Mouse (Mus musculus) telencephalon, adult 2 months (tissue): ENCODE measurements around the gene Msn.

Experiments
- DNase-seq: peaks from one replicate; pipeline ENCODE4 v3.0.0-alpha.2; 2011; ENCODE audit warnings: low read depth, low spot score

Msn gene

DNA sequence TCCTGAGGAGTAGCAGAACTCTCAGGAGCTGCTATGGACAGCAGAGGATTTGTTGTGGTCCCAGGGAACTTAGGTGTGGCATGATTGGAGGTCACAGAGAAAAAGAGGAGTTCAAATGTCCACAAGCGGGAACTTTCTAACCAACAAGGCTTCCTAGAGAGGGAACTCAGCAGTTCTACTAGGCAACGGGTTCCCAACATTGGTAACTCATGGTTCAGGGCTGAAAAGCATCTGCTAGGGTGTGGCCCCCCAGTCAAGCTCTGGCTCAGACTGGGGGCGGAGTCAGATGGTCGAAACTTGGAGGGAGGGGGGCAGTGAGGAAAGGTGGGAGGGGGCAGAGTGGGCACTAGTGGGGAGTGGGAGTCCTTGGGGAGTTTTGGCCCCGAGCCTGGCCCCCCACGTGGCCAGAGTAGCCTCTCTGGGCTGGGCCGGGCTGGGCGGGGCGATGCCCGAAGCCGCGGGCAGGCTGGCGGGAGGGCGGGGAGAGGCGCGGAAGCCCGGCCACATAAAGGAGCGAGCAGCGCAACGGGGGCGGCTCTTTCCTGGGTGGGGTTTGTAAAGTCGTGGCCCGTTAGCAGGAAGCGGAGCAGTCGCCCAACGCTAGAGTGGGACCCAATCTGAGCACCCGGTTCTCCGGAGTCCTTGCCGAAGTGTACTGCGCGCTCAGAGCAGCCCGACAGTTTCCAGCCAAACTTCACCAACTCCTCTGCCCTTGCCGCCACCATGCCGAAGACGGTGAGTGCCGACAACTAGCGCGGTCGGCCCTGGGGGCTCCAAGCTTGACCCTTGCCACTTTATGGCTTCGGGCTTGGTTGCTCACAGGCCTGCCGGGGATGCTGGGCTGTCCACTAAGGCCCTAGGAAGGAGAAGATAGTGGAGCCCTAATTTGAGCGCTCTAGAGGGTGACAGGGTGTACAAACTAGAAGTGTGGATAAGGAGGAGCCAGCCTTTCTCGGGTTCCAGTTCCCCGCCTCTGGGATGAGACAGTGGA is at the start of gene Msn:
Msn (plus strand) TSS at position 534 of the 991 bp plus-strand sequence.
- DNase-seq, result no peak

DNA sequence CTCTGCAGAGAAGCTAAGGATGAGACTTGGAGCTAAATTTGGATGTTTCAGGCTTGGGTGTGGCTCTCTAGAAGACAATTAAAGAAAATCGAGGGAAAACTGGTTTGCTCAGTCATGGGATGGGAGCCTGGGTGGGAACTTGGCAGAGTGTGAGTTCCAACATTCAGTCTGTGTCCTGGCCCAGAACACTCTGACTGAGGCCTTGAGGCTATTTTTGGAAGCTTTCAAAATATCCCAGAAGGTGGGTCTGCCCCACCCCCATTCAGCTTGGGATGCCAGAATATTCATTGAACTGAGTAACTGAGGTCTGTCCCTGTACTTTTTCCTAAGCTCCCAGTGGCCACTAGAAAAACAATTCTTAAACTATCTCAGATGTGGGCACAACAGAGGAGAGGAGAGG is 43.0 kb upstream of the Msn start:
- DNase-seq, result no peak

DNA sequence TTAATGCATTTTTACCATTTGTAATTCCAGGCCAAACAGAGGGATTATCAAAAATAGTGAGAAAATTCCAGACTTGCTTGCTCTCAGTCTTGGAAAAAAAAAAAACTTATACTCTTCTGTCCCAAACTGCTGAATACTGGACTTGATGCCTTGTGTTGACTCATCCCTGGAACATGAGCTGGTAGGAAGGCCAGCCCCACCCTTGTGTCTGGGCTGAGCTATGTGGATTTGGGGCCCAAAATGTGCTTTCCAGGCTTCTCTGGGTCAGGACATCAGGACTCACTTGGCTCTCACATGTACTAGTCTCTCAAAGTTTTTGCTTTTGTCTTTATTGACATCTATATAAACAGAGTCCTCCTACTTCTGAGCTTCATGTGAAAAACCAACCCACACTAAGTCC is 18.1 kb upstream of the Msn start:
- no peak for DNase-seq

DNA sequence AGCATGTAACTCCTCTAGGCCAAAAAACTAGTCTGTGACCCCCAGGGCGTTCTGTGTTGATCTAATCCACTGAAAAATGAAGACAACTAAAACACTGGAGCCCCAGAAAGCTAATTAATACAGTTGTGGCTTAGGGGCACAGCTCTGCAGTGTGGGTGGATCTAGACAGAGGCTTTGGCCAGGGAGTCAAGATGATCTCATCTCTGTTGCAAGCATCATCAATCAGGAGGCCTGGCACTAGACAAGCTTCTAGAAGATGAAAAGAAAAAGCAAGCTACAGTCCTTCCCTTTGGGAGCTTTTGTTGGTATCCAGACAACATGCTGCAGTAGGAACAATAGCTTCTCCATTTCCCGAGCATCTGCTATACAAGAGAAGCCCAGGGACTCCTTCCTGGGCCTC is 9.6 kb upstream of the Msn start:
- no peak for DNase-seq

DNA sequence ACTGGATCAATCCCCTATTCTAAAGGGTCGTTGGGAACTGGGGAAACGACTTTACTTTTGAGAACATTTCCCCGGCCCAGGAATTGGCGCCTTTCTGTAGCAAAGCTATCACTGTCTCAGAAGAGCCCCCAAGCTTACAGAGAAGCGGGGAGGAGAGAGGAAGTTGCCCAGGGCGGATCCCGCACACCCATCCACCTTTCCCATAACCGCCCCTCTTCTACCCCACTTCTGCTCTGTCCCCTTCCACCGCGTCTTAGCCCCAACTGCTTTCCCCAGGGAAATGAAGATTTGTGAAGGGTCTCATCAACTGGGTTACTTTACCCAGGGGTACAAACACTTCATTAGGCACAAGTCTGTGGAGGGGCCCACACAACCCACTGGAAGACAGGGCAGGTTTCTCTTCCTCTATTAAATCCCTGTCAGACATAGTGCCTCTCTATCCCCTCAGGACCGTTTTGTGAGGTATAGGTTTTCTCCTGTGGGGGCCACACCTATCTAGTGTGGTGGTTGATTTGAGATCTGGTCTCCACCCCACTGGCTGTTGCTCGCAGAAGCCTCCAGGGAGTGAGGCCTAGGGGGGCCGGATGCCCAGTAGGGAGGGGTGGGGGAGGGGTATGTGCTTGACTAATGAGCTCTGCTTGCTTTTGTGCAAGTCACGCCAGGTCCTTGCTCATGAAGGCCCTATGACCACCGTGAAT is 820 bp downstream of the Msn start:
- no peak for DNase-seq

DNA sequence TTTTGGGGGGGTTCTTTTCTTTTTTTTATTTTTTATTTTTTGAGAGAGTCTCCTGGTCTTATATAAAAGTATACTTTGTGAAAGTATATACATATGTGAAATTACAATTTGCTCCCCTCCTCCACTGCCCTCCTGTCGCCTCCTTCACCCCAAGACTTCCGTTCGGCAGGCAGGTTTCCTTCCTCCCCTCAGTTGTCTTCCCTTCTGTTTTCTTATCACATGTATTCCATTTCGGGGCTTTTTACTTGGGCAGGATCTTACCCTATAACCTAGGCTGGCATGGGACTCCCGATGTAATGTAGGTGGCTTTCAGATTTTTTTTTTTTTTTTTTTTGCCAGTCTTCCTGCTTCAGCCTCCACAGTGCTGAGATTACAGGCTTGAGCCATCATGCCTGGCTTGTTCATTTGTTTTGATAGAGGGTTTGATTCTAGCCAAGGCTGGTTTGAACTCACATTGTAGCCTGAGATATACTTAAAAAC is 1.7 kb downstream of the Msn start:
- DNase-seq, result no peak

DNA sequence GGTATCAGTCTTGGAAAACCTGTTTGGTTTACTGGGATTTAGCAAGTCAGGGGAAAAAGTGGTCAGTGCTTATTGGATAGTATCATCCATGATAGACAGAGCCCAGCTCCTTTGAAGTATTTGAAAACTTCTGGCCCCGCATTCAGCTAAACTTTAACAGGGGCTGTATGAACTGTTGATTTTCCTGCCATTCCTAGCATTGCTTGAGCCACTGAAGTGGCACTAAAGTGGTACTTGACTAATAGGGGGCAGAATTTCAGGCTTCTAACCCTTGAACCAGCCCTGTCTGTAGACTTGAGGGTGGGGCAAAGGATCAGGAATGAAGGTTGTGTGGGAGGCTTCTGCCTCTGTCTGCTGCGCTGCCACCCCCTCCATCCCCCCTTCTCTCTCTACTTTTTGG is 3.2 kb downstream of the Msn start:
- no peak for DNase-seq

DNA sequence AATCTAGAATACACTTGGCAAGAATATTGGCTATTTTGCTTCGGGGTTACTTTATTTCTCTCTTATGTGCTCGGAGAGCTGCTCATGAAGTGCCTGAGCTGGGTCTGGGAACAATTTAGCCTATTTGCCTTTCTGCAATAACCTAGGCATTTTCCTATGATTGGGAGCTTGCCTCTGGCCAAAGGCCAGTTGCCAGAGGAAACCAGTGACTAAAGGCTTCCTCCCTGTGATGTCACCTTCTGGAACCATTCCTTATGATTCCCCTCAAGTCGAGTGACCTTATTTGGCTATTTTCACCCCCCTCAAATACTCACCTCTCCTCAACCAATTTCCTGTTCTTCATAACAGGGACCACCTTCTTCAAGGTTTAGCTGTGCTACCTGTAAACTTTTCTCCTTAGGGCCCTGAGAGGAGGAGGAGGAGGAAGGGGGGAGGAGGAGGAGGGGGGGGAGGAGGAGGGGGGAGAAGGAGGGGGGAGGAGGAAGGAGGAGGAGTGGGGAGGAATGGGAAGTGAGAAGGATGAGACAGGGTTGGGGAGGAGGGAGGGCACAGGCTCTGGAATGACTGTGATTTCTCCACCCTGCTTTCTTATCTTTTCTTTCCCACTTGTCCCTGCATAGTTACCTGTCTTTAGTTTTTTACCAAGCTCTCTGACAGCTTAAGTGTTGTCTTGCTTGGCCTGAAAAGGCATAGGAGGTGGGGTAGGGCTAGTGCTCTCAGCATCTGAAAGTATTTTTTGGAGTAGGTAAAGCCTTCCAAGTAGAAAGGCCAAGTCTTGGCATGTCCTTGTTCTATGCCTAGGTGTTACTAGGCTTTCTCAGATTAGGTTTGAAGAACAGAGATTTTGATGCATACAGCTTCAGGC is 11.8 kb downstream of the Msn start:
- DNase-seq, result no peak

DNA sequence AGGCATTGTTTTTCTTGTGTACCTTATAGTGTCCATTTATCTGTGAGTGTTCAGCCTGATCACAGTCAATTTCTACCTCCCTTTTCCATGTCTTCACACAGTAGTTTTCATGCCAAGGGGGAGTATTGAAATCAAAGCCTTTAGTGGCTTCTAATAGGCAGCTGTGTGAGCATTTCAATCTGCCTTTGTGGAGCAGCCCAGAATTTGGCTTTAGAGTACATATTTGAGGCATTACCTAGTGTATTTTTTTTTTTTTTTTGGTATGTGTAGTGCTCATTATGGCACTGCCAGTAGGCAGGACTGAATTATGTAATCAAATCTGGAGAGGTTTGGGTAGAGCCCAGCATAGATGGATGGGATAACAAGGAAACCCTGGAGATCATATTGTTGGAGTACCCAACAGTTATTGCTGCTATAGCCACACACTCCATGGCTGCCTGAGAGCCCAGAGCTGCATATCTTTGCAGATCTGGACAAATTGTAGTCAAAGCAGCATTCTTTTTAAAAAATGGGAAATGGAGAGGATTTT is 17.3 kb downstream of the Msn start:
- DNase-seq, result no peak

DNA sequence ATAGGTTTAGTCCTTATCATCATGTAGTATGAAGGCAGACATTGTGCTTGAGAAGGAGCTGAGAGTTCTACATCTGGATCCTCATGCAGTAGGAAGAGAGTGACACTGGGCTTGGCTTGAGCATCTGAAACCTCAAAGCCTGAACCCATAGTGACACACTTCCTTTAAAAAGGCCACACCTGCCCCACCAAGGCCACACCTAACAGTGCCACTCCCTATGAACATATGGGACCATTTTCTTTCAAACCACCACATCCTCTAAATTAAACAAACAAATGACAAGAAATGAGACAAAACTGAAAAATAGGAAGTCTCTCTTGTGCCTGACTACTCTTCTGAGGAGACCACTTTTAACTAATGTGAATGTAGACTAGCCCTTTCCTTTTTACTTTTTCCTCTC is 19.7 kb downstream of the Msn start:
- DNase-seq, result no peak

DNA sequence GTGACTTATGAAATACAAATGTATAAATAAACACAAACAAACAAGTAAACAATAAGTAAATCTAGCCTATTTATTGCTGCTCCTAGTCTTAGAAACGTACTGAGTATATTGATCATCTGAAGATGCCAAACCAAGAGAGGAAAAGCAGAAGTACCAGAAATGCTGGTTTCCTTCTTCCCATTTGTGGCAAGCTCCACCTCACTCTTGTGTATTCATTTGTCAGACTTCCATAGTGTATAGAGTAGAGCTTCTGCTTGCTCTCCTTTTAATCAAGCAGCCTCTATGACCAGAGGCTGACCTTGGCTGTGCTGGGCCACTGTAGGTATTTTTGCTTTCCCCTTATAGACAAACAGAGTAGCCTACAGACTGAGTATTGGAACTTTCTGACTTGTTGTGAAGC is 21.5 kb downstream of the Msn start:
- DNase-seq, result no peak

DNA sequence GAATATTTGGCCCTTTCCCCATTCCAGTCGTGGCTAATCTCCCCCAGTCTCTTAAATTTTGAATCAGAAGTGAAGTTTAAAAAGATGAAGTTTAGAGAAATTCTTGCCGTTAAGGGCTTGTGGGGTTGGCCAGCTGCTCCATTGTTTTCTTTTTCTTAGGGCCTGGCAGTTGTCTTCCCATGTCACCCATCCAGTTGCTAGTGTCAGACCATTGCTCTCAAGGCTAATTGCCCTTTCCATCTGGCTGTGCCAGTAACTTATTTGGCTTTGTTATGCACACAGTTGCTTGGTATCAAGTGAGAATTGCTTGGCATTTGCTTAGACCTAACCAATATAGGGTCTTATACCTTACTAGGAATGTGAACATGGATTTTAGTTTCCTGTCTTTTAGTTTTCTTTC is 24.2 kb downstream of the Msn start:
- DNase-seq, result no peak

DNA sequence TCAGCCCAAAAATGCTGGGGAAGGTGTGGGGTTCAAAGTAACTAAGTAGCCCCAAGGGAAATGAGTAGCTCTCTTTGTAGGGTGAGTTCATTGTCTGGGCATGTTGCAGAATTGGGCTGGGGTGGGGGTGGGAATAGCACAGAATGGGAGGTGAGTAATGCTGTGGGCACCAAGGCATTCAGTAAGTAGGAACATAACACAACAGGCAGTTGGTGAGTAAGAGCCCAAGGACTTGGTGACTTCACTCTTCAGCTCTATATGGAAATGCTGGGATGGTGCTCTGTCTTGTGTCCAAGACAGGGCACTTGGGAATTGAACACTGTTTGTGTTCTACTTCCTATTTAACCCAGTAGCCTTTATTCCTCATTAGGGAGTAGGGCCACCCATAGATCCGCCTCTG is 26.1 kb downstream of the Msn start:
- DNase-seq, result no peak

DNA sequence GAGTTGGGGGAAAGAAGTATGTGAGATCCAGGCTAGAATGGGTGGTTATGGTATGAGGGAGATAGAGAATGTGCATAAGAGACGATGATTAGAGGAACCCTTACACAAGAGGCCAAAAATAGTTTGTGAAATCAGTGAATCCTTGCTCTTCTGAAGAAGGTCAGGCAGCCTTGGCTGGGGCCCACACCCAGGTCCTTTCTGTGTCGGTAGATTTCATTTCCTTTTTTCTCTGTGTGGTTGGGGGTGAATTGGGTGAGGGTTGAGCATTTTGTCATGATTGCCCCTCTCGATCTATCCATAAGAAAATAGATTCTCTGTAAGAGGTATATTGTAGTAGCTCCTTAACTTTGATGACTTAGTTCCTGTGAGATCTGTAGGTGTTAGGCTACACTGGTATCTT is 31.0 kb downstream of the Msn start:
- no peak for DNase-seq

DNA sequence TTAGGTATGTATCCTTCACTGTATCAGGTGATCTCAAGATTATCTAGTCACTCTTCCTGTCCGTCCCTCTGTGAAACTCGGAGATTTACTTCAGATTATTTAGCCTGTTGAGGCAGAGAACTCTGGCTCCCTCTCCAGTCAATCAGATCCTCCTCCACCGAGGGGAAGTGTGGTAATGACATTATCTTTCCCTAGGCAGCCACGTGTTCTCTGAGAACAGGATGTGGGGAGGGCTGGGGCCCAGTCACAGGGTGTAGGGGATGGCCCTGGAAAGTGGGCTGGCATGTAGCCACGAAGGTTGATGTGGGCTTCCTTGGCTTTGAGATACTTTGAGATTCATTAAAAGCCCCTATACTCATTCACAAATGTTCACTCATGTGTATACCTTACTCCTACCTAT is 34.3 kb downstream of the Msn start:
- no peak for DNase-seq

DNA sequence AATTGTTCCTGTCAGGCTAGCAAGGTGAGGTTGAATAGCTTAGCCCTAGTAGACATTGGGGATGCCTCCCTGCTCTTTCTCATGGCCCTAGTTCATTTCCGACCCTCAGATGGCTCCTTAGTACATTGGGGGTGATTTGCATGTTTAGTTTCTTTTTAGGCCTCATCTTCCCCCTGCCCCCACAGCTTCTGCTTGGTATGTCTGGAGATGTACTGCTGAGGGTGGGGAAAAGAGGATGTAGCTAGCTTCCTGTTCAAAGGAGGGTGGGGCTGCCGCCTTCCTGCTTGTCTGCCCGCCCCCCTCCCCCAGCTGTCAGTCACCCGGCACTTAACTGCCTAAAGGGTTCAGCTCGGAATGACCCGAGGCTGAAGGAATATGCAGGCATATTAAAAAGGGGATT is 34.8 kb downstream of the Msn start:
- DNase-seq, result no peak

DNA sequence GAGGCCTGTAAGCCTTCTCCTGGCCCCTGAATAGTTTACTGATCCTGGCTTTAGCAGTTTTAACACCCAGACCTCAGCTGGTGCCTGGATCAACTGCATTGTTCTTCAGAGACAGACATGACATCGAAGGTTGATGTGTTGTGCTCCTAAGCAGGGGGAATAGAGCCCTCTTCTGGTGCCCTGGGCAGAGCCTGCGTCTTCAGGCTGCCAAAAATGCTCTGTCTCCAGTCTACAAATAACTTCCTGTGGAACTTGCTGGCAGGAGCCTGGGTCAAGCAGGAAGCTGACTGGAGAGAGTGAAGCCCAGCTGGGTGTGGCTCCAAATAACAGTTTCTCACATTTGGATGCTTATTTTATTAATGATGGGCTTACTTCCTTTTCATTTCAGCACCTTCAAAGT is 37.4 kb downstream of the Msn start:
- no peak for DNase-seq

DNA sequence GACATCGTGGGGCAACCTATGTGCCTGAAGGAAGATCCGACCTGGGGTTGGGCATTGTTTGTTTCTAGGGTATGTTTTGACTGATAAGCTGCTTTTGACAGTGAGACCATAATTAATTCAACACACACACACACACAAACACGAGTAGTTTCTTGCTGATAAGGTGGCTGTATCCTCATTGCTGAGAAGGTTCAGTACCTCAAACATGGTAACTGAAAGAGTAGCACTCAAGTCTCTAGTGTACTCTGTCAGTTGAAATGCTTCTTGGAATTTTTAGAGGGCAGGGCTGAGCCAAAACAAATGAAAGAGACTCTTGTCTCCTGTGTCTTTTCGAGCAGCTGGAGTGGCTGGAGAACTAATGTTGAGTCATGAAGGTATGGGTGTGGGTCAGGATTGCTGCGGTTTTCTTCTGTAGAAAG is 38.4 kb downstream of the Msn start:
- no peak for DNase-seq

DNA sequence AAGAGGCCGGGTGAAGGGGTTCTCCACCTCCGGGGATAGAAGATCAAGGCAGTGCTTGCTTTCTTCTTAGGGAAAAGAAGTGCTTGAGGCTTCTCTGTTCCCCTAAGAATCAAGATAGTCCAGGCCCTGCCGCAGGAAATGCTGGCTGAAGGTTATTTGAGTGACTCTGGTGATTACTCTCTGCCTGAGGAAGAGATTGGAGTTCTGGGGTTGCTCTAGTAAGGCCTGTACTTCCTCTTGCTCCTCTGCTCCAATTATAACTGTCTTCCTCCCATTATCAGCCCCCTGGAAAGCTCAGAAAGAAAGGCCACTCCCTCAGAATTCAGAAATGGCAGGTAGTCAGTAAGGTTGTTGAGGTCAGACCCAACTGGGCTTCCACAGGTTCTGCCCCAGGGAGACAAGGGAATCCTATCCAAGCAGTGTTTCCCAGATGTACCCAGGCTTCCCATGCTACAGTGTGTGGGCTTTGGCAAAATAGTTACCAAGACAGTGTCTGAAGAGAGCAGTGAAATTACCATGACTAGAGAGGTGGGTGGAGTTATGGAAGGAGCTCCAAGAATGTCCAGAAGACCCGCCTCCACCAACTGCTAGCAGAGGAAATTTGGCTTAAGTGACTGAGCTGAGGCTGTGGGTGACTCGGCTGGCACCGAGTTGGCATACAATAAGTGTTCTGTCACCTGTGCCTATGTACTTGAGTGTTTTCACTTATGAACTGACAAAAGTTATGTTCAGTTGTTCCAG is 39.2 kb downstream of the Msn start:
- DNase-seq, result no peak

DNA sequence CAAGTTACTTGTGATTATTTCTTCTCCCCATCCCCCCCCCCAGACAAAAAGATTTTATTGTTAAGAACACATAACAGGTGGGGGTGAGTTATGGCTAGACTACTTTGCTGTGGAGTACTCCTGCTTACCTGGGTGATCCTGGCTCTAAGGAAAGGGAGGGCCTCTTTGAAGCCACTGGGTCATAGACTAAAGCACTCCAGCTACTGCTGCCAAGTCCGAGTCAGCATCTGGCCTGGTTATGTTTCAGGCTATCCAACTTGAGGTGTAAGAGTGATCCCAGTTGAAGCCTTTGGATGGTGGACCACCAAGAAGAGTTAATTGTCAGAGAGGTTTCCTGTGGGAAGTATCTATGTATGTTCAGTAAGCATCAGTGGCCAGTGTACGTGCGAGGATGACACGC is 39.7 kb downstream of the Msn start:
- DNase-seq, result no peak

DNA sequence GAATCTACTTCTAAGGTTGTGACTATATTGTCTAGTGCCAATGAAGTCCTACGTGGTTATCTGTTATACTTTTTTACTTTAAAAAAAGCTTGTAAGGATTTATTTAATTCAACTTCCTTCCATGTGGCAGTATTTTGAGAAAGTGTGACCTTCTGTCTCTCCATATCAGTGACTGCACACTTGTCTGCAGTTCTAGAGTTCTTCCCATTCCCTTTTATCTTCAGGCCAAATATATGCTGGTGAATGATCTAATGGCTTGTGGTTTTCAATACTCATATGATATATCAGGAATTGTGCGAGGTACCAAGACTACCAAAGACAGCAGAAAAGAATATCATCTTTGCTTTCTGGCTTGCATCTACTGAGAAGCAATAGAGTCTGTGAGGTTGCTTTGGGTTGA is 43.4 kb downstream of the Msn start:
- no peak for DNase-seq
